Mouse (Mus musculus): ENCODE measurements around the gene Wnt9a. TPM values are rescaled to one million over a fixed set of nuclear protein-coding genes. Genes with fewer than 3 reads are reported as not detected.

The Wnt9a gene
- polyA plus RNA-seq, 1 experiment from 2014 or later = 2.1 TPM

DNA sequence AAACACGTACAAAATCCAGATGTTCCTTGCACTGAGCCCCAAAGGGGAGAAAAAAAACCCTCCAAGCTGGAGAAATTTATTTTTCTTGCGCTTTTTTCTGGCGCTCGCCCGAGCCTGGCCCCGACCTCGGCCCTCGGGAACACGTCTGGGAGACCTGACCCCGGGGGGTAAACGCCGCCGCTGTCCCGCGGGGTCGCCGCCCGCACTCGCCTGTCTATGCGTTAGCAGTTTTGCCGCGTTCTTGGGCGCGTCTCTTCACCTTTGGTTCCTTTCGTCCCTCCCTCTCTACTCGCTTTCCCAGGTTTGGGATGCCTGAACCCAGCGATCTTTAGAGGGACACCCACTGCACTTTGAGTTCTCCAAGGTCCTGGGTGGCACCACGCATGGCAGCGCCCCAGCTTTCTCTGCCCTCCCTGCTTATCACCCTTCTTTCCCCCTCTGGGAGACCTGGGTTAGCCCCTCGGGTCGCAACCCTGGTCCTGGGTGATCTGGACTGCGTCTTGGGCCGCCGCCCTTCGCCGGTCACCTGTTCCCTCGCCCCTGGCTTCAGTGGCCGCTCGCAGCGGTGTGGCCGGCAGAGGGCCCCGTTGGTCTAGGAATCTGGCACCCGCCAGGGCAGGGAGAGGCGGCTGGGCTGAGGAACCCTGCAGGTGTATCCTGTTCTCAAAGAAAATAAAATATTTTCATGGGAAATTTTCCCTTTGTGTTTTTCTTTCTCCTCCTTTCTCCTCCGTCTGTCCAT, 865 bp downstream of the Wnt9a start:
- peaks cover 59% of the 10 kb centered on the region for H3K4me1 ChIP-seq
- H3K27ac ChIP-seq = peak overlapping the region; percentile 71
- peak overlapping the region; percentile 59 for H3K9ac ChIP-seq
- peak overlapping the region; percentile 68 for H3K4me3 ChIP-seq (replicated peaks)
- no peaks in the 10 kb centered on the region for H3K9me3 ChIP-seq (replicated peaks)
- peak; percentile 59 for ATAC-seq (replicated peaks; ENCODE audit: low FRiP score)
- WGBS = under 1% methylated on average over 44 of the region's 45 CpGs
- peak overlapping the region; percentile 99 for H3K4me2 ChIP-seq
- H3K27me3 ChIP-seq = peaks cover 72% of the 10 kb centered on the region
- H3K36me3 ChIP-seq = no peaks in the 10 kb centered on the region

DNA sequence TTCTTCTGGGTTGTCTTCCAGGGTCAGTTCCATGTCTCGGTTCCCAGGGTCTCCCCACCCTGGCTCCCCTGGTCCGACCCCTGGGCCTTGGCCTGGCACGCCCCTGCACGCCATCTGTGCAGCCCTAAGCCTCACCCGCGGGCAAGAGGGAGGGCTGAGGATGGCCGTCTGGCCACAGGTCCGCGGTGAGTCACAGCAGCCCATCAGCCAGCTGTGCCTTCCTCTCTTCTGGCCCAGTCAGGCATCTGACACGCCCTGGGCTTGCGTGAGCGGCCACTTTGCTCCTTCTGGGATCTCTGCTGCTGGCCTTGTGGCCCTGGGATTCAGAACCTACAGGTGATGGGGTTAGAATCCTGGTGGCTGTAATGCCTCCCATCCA, 1.4 kb downstream of the Wnt9a start:
- Histone ChIP-seq H3K36me3 (no peaks in the 10 kb centered on the region), H3K27ac (peak overlapping the region; percentile 71), H3K27me3 (peaks cover 71% of the 10 kb centered on the region), H3K4me3 (replicated peaks) (peak overlapping the region; percentile 68; the same call in 1 of the 2 replicates), H3K4me1 (peaks cover 65% of the 10 kb centered on the region), H3K4me2 (peak overlapping the region; percentile 99), H3K9me3 (replicated peaks) (no peaks in the 10 kb centered on the region), H3K9ac (no peak overlapping the region)
- 24% methylated on average over 12 of the region's 12 CpGs for WGBS
- ATAC-seq (replicated peaks; ENCODE audit: low FRiP score) = peak; percentile 20; the same call in 1 of the 2 replicates

DNA sequence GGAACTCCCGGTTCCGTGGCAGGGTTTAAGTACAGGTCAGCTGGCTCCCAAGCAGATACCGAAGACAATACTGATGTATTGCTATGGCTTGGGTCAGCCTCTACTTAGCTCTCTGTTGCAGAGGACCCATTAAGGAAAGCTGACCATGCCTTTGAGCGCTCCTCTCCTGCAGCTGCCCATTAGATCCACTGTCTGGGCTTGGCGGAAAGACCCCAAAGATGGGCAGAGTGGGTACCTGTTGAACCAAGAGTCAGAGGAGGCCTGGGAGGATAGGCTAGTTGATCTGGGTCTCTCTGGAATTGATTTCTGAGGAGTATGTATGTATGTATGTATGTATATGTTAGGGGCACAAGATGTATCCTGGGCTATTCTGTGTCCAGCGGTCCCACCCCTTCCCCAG, 1.9 kb downstream of the Wnt9a start:
- Histone ChIP-seq H3K27ac (peak overlapping the region; percentile 71), H3K36me3 (no peaks in the 10 kb centered on the region), H3K9me3 (replicated peaks) (no peaks in the 10 kb centered on the region), H3K4me3 (replicated peaks) (no peak overlapping the region), H3K9ac (no peak overlapping the region), H3K4me1 (peaks cover 70% of the 10 kb centered on the region), H3K4me2 (peak overlapping the region; percentile 99), H3K27me3 (peaks cover 66% of the 10 kb centered on the region)
- 40% methylated on average over 6 of the region's 6 CpGs for WGBS
- ATAC-seq (replicated peaks; ENCODE audit: low FRiP score) = no peak

DNA sequence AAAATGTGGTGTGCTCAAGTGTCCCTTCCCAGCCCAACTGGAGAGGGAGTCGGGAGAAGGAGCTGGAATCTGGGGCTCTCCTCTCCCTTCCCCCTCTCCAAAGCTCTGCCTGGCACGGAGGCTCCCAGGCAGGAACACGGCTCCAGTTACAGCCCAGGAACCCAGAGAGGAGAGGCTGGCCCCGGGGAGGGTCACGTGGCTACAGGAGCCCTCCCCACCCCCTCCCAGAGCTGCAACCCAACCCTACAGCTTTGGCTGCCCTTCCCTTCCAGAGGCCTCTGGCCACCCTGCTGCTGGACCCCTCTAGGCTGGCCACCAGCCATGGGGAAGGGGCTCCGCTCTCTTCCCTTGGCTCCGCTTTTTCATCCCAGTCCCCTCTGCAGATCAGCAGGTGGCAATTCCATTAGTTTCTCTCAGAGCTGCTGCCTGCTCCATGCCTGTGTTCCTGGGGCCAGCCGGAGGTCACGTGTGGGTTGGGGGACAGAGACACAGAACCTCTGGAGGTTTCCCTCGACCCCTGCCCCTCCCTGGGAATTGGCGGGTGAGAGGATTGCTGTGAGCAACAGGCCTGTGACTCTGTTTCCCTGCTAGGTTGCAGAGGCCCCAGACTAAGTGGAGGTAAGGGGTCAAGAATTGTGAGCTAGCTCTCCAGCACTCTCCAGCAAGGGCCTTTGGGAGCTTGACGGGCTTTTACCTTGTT, 2.5 kb downstream of the Wnt9a start:
- no peaks in the 10 kb centered on the region for H3K9me3 ChIP-seq (replicated peaks)
- WGBS = 10% methylated on average over 12 of the region's 12 CpGs
- peaks cover 75% of the 10 kb centered on the region for H3K4me1 ChIP-seq
- H3K9ac ChIP-seq = peak overlapping the region; percentile 12; the same call in 1 of the 2 replicates
- no peak overlapping the region for H3K4me3 ChIP-seq (replicated peaks)
- peak; percentile 73 for ATAC-seq (replicated peaks; ENCODE audit: low FRiP score)
- peak overlapping the region; percentile 76 for H3K27ac ChIP-seq
- no peaks in the 10 kb centered on the region for H3K36me3 ChIP-seq
- H3K27me3 ChIP-seq = peaks cover 60% of the 10 kb centered on the region
- peak overlapping the region; percentile 99 for H3K4me2 ChIP-seq

DNA sequence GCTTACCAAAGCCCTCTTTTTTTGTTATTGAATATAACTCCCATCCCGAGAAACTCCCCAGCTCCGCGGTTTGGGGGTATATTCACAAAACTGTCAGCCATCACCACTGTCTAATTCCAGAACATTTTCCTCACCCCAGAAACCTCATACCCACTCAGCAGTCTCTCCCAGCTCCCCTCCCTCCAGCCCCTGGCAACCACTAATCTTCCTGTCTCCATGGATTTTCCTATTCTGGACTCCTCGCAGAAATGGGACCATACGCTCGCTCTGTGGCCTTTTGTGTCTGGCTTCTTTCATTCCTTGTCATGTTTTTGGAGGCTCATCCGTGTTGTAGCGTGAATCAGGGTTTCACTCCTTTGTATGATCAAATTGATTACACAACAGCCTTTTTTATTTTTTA, 3.2 kb downstream of the Wnt9a start:
- WGBS = 69% methylated on average over 8 of the region's 8 CpGs
- Histone ChIP-seq H3K27ac (peak overlapping the region; percentile 76; the same call in 1 of the 2 replicates), H3K9ac (no peak overlapping the region), H3K36me3 (no peaks in the 10 kb centered on the region), H3K4me2 (no peak overlapping the region), H3K4me3 (replicated peaks) (no peak overlapping the region), H3K4me1 (peaks cover 77% of the 10 kb centered on the region), H3K27me3 (peaks cover 53% of the 10 kb centered on the region), H3K9me3 (replicated peaks) (no peaks in the 10 kb centered on the region)
- ATAC-seq (replicated peaks; ENCODE audit: low FRiP score) = no peak

DNA sequence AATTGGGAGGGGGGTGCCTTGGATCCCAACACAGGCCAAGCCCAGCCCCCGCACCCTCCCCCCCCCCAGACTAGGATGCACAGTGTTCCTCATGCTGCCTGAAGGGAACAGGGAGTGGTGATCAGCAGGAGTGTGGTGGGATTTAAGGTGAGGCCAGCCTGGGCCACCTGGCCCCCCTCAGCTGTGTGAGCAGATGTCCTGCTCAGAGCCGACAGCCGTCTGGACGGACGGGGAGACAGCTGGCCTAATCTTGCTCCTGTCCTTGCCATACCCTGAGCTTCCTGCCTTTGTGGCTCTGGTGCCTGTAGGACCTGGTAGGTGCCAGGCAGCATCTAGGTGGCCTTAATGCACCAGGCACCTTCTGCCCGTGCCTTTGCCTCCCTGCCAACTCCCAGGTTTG, 5.3 kb downstream of the Wnt9a start:
- ATAC-seq (replicated peaks; ENCODE audit: low FRiP score) = no peak
- Histone ChIP-seq H3K27me3 (peaks cover 37% of the 10 kb centered on the region), H3K36me3 (no peaks in the 10 kb centered on the region), H3K4me3 (replicated peaks) (no peak overlapping the region), H3K4me1 (peaks cover 58% of the 10 kb centered on the region), H3K27ac (no peak overlapping the region), H3K9me3 (replicated peaks) (no peaks in the 10 kb centered on the region), H3K4me2 (no peak overlapping the region), H3K9ac (no peak overlapping the region)
- WGBS = 55% methylated on average over 6 of the region's 6 CpGs

DNA sequence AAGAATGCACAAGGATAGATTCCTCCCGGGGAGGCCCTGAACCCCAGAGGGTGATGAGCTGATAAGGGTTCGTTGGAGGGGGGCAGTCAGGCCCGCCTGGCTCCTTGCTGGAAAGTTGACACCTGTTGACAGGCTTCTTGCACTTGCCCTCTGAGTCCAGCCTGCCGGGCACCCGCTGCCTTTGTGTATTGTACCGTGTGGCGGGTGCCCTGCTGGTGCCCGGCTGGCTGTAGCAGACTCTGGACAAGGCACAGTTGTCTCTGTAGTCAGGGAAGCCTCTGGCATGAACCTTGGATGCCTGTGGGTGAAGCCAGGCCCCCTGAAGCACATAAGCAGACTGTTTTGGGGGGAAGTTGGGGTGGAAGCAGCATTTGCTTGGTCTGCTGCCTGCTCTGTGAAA, 5.8 kb downstream of the Wnt9a start:
- Histone ChIP-seq H3K27me3 (peaks cover 33% of the 10 kb centered on the region), H3K27ac (0 out of 2 replicates have a peak overlapping the region, but pooled peaks have one; percentile 11), H3K9ac (no peak overlapping the region), H3K4me3 (replicated peaks) (no peak overlapping the region), H3K36me3 (no peaks in the 10 kb centered on the region), H3K4me2 (no peak overlapping the region), H3K4me1 (peaks cover 54% of the 10 kb centered on the region), H3K9me3 (replicated peaks) (no peaks in the 10 kb centered on the region)
- 31% methylated on average over 8 of the region's 8 CpGs for WGBS
- ATAC-seq (replicated peaks; ENCODE audit: low FRiP score) = no peak

DNA sequence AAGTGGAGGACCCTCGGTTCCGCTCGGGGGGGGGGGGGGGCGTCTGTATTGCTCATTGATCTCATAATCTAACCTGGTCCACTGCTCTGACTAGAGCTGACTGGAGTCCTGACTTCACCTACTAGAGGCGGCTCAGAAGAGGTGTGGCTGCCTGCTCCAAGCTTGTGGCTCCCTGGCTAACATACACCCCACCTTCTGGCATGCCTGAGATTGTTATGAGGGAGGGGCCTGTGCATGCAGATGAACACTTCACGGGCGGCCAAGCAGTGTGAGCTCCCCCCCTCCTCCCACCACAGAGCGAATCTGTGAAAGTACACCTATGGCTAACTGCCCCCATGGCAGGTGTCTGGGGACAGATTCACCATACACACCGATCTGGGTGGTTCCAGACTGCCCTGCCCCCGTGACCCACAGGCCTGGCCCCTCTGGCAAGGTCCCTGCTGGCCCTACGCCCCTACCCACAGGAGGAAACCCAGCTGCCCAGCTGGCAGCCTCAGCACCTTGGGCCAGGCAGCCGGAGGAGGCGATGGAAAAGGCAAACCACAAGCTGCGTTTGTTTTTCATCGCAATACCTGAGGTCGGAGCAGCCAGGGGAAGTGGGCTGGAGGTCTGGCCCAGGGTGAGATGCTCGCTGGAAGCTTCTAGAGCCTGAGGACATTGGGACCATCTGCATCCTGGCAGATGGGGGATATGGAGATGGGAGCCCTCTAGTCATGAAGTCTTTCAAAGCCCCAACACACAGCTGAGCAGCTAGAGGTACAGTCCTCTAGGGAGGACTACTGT, 6.5 kb downstream of the Wnt9a start:
- no peak for ATAC-seq (replicated peaks; ENCODE audit: low FRiP score)
- no peaks in the 10 kb centered on the region for H3K36me3 ChIP-seq
- 52% methylated on average over 17 of the region's 17 CpGs for WGBS
- H3K27me3 ChIP-seq = peaks cover 26% of the 10 kb centered on the region
- H3K27ac ChIP-seq = no peak overlapping the region; the same call in 1 of the 2 replicates
- no peak overlapping the region for H3K9ac ChIP-seq
- H3K9me3 ChIP-seq (replicated peaks) = no peaks in the 10 kb centered on the region
- no peak overlapping the region for H3K4me2 ChIP-seq
- H3K4me3 ChIP-seq (replicated peaks) = no peak overlapping the region
- H3K4me1 ChIP-seq = peaks cover 47% of the 10 kb centered on the region

DNA sequence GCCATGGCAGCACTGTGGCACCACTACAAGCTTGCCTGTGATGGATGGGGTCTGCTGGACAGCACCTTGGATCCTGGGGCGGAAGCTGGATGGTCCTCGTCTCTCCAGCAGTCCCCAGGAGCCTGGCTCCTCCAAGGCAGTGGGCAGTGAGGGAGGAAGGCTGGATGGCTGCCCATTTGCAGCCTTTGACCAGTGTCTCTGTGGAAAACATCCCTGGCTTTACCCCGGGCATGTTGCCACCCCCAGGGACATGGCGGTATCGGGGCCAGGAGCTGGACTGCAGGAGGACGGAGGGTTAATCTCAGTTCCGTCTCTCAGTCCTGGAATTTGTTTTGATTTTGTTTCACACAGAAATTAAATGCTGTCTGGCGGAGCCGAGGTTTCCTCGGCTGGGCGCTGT, 7.2 kb downstream of the Wnt9a start:
- WGBS = 47% methylated on average over 11 of the region's 11 CpGs
- Histone ChIP-seq H3K9me3 (replicated peaks) (no peaks in the 10 kb centered on the region), H3K4me3 (replicated peaks) (no peak overlapping the region), H3K4me1 (peaks cover 40% of the 10 kb centered on the region), H3K27ac (no peak overlapping the region), H3K9ac (no peak overlapping the region), H3K27me3 (peaks cover 20% of the 10 kb centered on the region), H3K4me2 (no peak overlapping the region), H3K36me3 (no peaks in the 10 kb centered on the region)
- ATAC-seq (replicated peaks; ENCODE audit: low FRiP score) = no peak

DNA sequence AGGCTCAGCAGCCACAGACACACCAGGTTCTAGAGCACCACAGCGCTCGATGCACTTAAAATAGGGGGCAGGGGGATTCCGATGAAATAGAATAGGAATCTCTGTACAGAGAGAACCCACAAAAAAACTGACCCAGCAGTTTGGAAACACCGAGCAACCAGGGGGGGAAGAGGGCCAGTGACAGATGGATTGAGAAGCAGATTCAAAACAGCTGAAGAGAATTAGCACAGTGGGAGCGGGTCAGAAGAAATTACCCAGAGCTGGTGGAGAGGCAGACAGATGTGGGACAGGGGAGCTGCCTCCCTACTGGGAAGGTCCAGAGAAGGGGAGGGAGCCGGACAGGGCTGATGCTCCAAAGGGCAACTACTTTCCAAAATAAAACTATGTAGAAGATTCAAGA, 9.8 kb downstream of the Wnt9a start:
- Histone ChIP-seq H3K4me3 (replicated peaks) (no peak overlapping the region), H3K4me1 (peaks cover 29% of the 10 kb centered on the region)
- no peak for ATAC-seq (replicated peaks; ENCODE audit: low FRiP score)

DNA sequence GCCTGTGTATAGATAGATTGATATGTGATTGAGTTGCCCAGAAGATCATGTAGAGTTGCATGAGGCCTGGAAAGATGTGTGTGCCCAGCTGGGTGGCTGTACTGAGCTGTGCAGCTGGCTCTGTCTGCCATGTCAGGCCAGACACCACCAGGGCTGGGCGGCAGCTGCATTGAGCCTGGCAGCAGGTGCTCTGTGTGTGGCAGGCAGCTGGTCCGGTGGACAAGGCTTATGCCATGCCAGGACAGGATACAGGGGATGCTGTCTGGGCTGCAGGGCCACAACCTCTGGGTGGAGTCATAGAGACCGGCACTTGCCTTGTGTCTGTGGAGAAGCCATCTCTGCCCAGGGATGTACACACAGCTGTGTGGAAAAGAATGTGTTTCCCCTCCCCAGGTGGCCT, 16.3 kb downstream of the Wnt9a start:
- Histone ChIP-seq H3K9ac (no peak overlapping the region), H3K9me3 (replicated peaks) (no peaks in the 10 kb centered on the region), H3K4me3 (replicated peaks) (no peak overlapping the region), H3K27ac (no peak overlapping the region), H3K36me3 (no peaks in the 10 kb centered on the region), H3K4me1 (peaks cover 10% of the 10 kb centered on the region), H3K27me3 (no peaks in the 10 kb centered on the region), H3K4me2 (no peak overlapping the region)
- WGBS = 90% methylated on average over 3 of the region's 3 CpGs
- no peak for ATAC-seq (replicated peaks; ENCODE audit: low FRiP score)

More for the DNA sequence above, 9.8 kb downstream of the Wnt9a start:
- H3K27ac ChIP-seq = no peak overlapping the region
- no peaks in the 10 kb centered on the region for H3K36me3 ChIP-seq
- 70% methylated on average over 6 of the region's 6 CpGs for WGBS
- no peak overlapping the region for H3K4me2 ChIP-seq
- H3K9me3 ChIP-seq (replicated peaks) = no peaks in the 10 kb centered on the region
- H3K9ac ChIP-seq = no peak overlapping the region
- H3K27me3 ChIP-seq = peaks cover 6% of the 10 kb centered on the region; the same call in 1 of the 2 replicates

DNA sequence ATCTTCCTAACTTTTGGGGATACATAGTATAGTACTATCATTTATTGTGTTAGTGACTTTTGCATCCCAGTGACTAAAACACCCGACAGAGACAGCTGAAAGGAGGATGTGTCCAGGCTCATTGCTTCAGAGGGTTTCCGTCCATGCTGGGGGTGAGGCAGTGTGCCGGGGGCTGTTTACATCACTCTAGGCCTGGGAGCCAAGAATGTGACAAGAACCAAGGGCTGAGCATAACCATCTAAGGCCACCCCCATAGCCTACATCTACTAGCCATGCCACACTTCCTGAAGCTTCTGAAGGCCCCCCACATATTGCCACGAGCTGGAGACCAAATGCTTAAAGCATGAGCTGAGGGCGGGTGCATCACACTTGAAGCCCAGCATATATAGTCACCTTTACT, 18.0 kb downstream of the Wnt9a start:
- Histone ChIP-seq H3K9ac (no peak overlapping the region), H3K27ac (no peak overlapping the region), H3K4me1 (peaks cover 26% of the 10 kb centered on the region), H3K36me3 (no peaks in the 10 kb centered on the region), H3K4me2 (no peak overlapping the region), H3K27me3 (peaks cover 4% of the 10 kb centered on the region; the same call in 1 of the 2 replicates), H3K4me3 (replicated peaks) (no peak overlapping the region), H3K9me3 (replicated peaks) (no peaks in the 10 kb centered on the region)
- ATAC-seq (replicated peaks; ENCODE audit: low FRiP score) = no peak
- whole genome bisulfite sequencing = 56% methylated on average over 5 of the region's 5 CpGs

All from kidney, embryonic 15.5 days (tissue).